Mouse (Mus musculus): Measurements from ENCODE around the gene Olfr1394. TPM values are rescaled to one million over a fixed set of nuclear protein-coding genes. Genes with fewer than 3 reads are reported as not detected.
"Not testable (repeated sequence)": the region's sequence is repeated elsewhere in the genome, so short reads cannot be mapped to it uniquely, and the experiment has no call there.

The Olfr1394 gene
- total RNA-seq, 1 experiment from 2014 or later = not detected

GRCm38 (mm10) chr11:49183172-49183571 is 29.0 kb downstream of the Olfr1394 start:
- ATAC-seq (replicated peaks in 1 of 2; ENCODE audit: insufficient read depth in 1 of 2, low FRiP score in 2 of 2, low TSS enrichment in 1 of 2, low read depth in 1 of 2, poor library complexity in 2 of 2, severe bottlenecking in 2 of 2) = no peak

DNA sequence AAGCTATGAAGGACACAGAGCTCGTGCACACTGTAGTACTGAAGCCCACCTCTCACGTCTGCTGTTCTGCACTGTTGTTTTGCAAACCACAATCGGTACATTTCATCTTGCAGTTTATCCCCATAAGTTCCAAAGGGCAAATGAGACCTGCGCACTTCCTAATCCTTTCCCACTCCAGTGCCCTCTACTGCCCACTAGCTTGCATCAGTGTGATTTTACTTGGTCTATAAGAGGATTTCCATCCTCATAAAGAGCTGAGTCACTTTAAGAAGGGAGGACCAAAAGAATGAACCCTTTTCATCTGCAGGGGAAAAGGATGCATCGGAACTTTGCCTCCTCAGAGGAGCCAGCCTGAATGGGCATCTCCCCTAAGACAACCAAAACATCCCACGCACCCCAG is 32.3 kb downstream of the Olfr1394 start:
- no peak for ATAC-seq (replicated peaks in 1 of 2; ENCODE audit: insufficient read depth in 1 of 2, low FRiP score in 2 of 2, low TSS enrichment in 1 of 2, low read depth in 1 of 2, poor library complexity in 2 of 2, severe bottlenecking in 2 of 2)

DNA sequence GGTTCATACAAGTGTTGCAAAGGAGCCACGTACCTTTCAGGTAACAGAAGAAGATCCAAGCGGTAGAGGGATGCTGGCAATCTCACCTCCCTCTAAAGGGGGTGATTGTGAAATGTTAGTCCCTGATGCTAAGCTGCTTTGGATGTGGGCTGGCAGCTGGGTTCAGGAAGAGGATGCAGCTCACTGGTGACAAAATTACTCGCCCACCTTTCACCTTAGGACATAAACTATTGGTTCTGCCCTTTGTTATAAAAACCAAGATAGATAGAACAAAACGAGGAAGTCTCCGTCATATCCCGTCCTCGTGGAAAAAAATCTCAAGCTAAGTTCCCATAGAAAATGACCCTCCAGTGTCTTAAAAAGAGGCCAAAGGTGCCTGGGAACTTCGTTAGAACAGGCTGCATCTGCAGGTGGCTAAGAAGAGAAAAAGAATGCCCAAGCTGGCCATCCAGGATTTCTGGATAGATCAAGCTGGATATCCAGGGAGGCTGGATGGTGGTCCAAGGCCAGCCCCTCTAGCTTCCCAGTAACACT is 32.8 kb downstream of the Olfr1394 start, which contains the start of gene Btnl9:
Gene Btnl9, minus strand, starts transcription at position 205 of the 534 bp plus-strand sequence.
- ATAC-seq (replicated peaks in 1 of 2; ENCODE audit: insufficient read depth in 1 of 2, low FRiP score in 2 of 2, low TSS enrichment in 1 of 2, low read depth in 1 of 2, poor library complexity in 2 of 2, severe bottlenecking in 2 of 2) = no peak

DNA sequence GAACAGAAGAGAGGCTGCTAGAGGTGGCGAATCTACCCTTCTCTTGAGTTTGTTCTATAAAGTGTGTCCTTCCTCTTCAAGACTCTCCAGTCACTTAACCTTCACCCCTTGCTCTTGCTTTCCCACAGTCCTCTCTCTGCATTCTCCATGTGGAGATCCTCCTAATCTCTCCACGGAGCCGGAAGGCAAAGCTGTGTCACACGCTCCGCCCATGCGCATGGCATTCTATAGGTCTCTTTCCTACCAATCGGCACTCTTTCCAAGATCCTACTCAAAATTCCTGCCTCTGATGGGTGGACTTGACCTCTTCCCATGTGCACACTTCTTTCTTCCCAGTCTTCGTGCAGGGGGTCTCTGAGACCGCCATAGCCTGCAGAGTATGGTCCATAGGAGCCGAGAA is 33.5 kb downstream of the Olfr1394 start:
- ATAC-seq (replicated peaks in 1 of 2; ENCODE audit: insufficient read depth in 1 of 2, low FRiP score in 2 of 2, low TSS enrichment in 1 of 2, low read depth in 1 of 2, poor library complexity in 2 of 2, severe bottlenecking in 2 of 2) = no peak

DNA sequence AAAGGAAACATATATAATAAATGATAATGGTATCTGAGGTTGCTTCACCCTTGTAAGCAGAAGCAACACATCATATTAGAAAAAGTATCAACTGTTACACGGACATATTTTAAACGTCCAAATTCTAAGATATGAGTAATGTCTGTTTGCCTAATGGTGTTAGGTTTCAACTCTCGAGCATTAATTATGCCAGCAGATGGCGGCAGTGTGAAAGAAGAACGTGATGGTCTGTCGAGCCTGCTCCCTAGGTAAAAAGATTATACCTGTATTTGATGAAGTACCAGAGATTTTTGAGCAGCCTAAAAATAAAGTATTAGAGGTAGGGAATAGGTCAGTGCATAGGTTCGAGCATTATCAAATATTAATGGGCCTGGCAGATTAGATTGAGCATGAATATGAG is 35.6 kb downstream of the Olfr1394 start:
- peak in 1 of 2 experiments; percentile 76; a peak in 2 of 4 replicates for ATAC-seq (replicated peaks in 1 of 2; ENCODE audit: insufficient read depth in 1 of 2, low FRiP score in 2 of 2, low TSS enrichment in 1 of 2, low read depth in 1 of 2, poor library complexity in 2 of 2, severe bottlenecking in 2 of 2)

- ATAC-seq (replicated peaks in 1 of 2; ENCODE audit: insufficient read depth in 1 of 2, low FRiP score in 2 of 2, low TSS enrichment in 1 of 2, low read depth in 1 of 2, poor library complexity in 2 of 2, severe bottlenecking in 2 of 2) = no peak
These were observed 36.9 kb downstream of the Olfr1394 start for GRCm38 (mm10) chr11:49191083-49191482.

- ATAC-seq (replicated peaks in 1 of 2; ENCODE audit: insufficient read depth in 1 of 2, low FRiP score in 2 of 2, low TSS enrichment in 1 of 2, low read depth in 1 of 2, poor library complexity in 2 of 2, severe bottlenecking in 2 of 2) = not testable (repeated sequence)
These were observed 40.6 kb downstream of the Olfr1394 start for GRCm38 (mm10) chr11:49194771-49195170.

- ATAC-seq (replicated peaks in 1 of 2; ENCODE audit: insufficient read depth in 1 of 2, low FRiP score in 2 of 2, low TSS enrichment in 1 of 2, low read depth in 1 of 2, poor library complexity in 2 of 2, severe bottlenecking in 2 of 2) = 0 out of 4 replicates have a peak, but pooled peaks of 1 of the 2 experiments have one; percentile 14
These were observed 41.7 kb downstream of the Olfr1394 start for GRCm38 (mm10) chr11:49195819-49196322.

DNA sequence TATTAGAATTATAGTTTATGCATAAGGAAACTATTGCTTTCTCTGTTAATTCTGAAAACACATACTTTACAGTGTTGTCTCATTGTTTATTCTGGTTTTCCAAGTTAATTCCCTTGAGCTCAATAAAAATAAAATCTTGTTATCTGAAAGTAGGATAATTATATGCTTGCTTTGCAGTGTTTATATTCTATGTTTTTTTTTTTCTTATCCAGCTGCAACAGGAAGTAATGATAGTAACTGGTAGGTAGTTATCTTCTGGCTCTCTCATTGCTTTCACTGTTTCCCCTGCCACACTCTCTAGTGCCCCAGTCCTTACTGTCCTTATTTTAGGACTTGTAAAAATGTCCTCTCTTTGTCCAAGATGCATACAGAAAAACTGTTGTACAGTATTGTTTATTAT is 46.5 kb downstream of the Olfr1394 start:
- no peak for ATAC-seq (replicated peaks in 1 of 2; ENCODE audit: insufficient read depth in 1 of 2, low FRiP score in 2 of 2, low TSS enrichment in 1 of 2, low read depth in 1 of 2, poor library complexity in 2 of 2, severe bottlenecking in 2 of 2)

DNA sequence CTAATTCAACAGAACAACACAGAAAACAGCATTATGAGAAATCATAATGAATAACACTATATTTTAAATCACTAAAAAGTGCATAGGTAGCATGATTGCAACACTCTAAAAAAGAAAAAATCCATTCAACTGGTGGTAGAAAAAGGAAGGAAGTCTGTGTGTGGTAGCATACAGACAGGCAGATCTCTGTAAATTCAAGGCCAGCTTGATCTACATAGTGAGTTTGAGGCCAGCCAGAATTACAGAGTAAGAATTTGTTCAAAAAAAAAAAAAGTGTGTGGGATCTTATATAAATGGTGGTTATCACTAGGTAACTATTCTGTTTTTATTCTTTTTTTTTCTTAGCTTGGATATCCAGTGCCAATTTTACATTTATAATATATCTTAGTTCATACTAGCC is 47.0 kb downstream of the Olfr1394 start:
- ATAC-seq (replicated peaks in 1 of 2; ENCODE audit: insufficient read depth in 1 of 2, low FRiP score in 2 of 2, low TSS enrichment in 1 of 2, low read depth in 1 of 2, poor library complexity in 2 of 2, severe bottlenecking in 2 of 2) = 0 out of 4 replicates have a peak, but pooled peaks of 1 of the 2 experiments have one; percentile 28

GRCm38 (mm10) chr11:49202071-49202470 is 47.9 kb downstream of the Olfr1394 start:
- no peak for ATAC-seq (replicated peaks in 1 of 2; ENCODE audit: insufficient read depth in 1 of 2, low FRiP score in 2 of 2, low TSS enrichment in 1 of 2, low read depth in 1 of 2, poor library complexity in 2 of 2, severe bottlenecking in 2 of 2)

- ATAC-seq (replicated peaks in 1 of 2; ENCODE audit: insufficient read depth in 1 of 2, low FRiP score in 2 of 2, low TSS enrichment in 1 of 2, low read depth in 1 of 2, poor library complexity in 2 of 2, severe bottlenecking in 2 of 2) = 0 out of 4 replicates have a peak, but pooled peaks have one; percentile 2 to 8
These were observed 48.4 kb downstream of the Olfr1394 start for GRCm38 (mm10) chr11:49202523-49203061.

- ATAC-seq (replicated peaks in 1 of 2; ENCODE audit: insufficient read depth in 1 of 2, low FRiP score in 2 of 2, low TSS enrichment in 1 of 2, low read depth in 1 of 2, poor library complexity in 2 of 2, severe bottlenecking in 2 of 2) = peak; percentile 80
These were observed 49.1 kb downstream of the Olfr1394 start, which contains the start of gene Zfp62 for GRCm38 (mm10) chr11:49203129-49203768. Gene Zfp62, plus strand, starts transcription at chr11:49203292.

DNA sequence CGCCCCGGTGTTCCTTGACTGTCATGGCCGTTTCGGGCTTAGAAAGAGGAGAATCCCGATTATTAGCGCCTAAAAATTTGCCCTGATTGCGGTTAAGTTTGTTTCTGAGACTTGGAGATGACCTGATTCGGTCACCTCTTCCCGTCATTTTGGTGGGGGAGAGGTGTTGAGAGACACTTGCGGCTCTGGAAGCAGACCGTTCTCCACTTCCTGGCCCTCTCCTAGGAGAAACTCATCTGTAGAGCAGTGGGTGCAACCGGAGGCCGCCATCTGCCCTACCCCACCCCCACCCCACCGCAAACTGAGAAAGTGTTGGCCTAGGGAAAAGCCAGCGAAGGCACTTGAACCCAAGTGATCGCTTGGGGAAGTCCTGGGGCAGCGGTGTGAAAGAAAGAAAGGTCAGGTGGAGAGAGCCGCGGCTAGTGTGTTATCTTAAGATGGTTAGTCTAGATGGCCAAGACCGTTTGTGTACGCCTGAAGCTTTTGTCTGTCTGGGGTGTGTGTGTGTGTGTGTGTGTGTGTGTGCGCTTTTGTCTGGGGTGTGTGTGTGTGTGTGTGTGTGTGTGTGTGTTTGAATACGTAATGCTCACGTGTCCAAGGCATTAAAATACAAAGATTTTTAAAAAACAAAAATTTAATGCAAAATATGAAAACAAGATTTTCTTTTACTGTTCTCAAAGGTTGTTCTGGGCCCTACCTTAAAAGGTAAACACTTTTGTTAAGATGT is 49.8 kb downstream of the Olfr1394 start:
- peak; percentile 22 to 52; a peak in 2 of 4 replicates for ATAC-seq (replicated peaks in 1 of 2; ENCODE audit: insufficient read depth in 1 of 2, low FRiP score in 2 of 2, low TSS enrichment in 1 of 2, low read depth in 1 of 2, poor library complexity in 2 of 2, severe bottlenecking in 2 of 2)

DNA sequence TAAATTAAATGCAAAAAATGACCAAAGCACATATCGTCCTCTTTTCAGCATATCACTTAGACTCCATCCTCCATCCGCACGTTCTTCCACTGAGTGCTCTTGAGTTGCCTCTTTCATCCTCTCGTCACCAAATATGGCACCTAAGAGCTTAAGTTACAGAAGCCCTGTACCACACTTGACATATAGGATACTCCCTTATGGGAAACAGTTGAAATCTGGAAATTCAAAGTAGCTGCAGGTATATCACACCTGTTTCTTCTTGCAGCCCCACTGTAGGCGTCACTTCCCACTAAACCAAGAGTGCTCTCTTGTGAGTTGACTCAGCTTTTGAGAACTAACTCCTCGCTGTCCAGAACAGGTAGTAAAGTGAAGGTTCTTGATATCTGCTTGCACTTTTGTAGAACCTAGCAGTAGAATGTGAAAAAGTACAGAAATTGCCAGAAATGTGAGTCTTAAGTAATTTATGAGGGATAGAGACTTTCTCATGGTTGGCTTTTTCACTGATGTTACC is 51.0 kb downstream of the Olfr1394 start:
- ATAC-seq (replicated peaks in 1 of 2; ENCODE audit: insufficient read depth in 1 of 2, low FRiP score in 2 of 2, low TSS enrichment in 1 of 2, low read depth in 1 of 2, poor library complexity in 2 of 2, severe bottlenecking in 2 of 2) = no peak

- ATAC-seq (replicated peaks in 1 of 2; ENCODE audit: insufficient read depth in 1 of 2, low FRiP score in 2 of 2, low TSS enrichment in 1 of 2, low read depth in 1 of 2, poor library complexity in 2 of 2, severe bottlenecking in 2 of 2) = no peak
These were observed 53.3 kb downstream of the Olfr1394 start for GRCm38 (mm10) chr11:49207495-49207894.

Data from hematopoietic stem cell, adult 5-6 weeks (primary cell).